Mouse (Mus musculus) urinary bladder, postnatal 36 days (tissue): ENCODE results near the gene Oas1f.
"Not testable (repeated sequence)": the region's sequence is repeated elsewhere in the genome, so short reads cannot be mapped to it uniquely, and the experiment has no call there.

Source experiments
- DNase-seq, 2 experiments: peaks; one replicate each; pipeline ENCODE4 v3.0.0; 2022; ENCODE audit warnings: low spot score in 2 of 2, mixed read lengths in 1 of 2

Gene Oas1f

DNA sequence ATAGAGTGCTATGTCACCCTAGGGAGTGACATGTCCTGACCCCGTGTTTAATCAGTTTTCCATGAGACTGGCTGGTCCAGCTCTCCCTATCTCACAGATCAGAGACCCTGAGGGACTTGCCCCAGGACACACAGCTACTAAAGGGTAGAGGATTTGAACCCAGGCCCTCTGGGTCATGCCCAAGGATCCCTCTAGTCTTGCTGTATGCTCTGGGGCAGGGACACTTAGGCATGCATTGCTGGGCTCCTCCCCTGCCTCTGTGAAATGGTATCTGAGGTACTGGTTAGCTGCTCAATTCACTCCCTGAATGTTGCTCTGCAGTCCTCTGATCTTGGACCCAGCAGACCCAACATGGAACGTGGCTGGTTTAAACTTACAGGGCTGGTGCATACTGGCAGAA, 24.3 kb downstream of the Oas1f start:
- DNase-seq = no peak

- DNase-seq = not testable (repeated sequence)
Measured at GRCm38 (mm10) chr5:120876839-120877238, 29.7 kb downstream of the Oas1f start.

DNA sequence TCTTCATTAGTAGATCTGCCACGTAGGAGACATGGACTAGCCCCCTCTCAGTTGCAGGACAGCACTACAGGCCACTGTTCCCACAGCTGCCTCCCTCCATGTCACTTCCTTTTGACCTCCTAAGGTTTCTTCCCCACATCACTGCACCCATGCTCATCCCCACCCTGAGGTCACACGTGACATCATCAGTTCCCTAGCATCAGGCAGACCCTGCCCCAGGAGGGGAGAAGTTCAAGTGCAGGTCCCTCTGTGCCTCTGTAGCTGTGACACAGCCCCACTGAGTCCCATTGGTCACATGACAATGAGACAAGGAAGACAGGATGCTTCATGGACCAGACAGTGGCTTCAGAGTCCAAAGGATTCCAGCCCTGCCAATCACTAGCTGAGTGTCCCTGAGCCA, 30.2 kb downstream of the Oas1f start:
- DNase-seq = not testable (repeated sequence)

DNA sequence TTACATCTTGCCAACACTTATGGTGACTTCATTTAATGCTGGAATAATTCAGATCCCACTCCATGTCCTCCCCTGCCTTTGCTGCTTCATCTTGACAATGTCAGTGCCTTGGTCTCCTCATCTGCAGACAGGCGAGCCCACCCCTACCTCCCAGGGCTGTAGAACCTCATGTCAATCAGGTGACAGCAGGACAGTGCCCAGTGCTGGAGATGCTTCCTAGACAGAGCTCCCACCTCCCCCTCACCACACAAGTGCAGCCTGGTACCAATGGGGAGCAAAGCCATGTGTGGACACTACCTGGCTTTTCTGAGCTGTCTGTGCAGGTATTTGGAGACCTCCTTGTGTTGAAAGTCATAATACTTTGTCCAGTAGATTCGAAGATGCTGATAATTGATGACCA, 31.6 kb downstream of the Oas1f start:
- DNase-seq = not testable (repeated sequence)

- DNase-seq = not testable (repeated sequence)
Measured at GRCm38 (mm10) chr5:120881681-120882080, 34.5 kb downstream of the Oas1f start.

DNA sequence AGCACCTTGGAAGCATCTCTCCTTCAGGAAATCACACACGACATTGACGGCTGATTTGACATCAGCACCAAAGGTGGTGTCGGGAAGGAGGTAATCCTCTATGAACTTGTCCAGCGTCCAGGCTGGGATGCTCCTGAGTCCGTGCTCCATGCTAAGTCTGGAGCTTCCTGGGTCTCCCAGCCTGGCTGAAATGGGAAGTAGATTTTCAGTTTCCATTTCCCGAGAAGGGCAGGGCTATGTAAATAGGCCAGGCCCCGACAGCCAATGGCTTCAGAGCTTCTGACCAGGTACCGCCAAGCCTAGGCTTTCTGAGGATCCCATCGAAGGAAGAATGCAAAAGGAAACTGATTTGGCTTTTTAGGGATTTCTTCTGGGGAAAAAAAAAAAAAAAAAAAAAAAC, 40.2 kb downstream of the Oas1f start, which contains the start of gene Oas1g:
TSS of gene Oas1g (minus strand) at position 201 of the 400 bp plus-strand sequence.
- DNase-seq = not testable (repeated sequence)

DNA sequence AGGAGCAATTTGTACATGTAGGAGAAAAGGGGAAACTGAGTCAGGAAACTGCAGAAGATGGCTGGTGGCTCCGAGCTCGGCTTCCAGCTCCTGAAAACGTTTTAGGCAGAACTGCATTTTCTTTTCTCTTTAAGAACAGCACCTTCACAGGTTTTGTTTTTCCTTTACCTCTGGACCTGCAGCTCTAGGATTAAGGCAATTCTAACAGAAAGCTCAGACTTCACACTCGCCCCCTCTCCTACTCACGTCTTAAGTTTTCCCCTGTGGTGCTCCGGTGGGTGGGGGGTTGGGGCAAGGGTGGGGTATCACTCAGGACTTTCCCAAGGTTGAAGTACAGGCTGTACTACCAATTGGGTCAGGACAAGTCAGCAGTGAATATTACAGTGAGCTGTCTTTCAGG, 40.7 kb downstream of the Oas1f start:
- DNase-seq = no peak

DNA sequence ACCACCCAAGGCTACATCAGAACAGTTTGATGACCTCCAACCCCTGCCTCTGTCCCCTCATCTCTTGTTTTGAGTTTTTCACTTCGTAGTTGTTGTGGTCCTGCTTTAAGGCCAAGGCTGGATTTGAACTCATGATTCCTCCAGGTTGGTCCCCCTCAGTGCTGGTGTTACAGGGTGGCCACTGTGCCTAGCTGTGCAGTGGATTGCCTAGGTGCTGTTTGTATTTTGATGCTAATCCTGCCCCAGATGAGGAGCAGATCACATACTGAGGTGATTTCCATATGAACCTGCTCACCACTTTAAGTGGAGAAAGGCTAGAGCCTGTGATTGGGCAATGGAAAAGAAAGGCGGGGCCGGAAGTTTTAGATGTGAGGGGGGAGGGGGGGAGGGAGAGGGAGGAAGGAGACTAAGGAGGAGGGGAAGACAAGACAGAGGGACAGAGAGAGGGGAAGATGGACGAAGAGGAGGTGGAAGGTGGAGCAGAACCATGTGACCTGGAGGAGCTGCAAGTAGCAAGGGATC, 41.2 kb downstream of the Oas1f start:
- not testable (repeated sequence) for DNase-seq

GRCm38 (mm10) chr5:120890026-120890425, 42.9 kb downstream of the Oas1f start:
- no peak for DNase-seq

DNA sequence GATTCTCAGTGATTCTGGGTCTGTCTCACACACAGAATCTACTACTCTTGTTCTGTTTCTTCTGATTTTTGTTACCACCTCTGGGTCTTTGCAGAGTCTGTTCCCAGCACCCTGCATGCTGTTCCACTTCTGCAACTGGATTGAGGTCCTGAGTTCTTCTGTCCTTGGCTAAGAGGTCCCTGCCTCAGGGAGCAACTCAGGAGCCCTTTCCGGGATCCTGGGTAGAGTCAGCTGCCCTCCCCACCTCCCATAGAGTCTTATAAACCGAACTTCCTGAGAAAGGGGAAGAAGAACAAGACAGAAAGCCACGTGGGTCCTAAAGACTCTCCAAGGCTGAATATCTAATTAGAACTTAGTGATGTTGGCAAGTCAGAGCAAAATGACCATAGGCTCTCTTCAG, 43.8 kb downstream of the Oas1f start:
- no peak for DNase-seq

DNA sequence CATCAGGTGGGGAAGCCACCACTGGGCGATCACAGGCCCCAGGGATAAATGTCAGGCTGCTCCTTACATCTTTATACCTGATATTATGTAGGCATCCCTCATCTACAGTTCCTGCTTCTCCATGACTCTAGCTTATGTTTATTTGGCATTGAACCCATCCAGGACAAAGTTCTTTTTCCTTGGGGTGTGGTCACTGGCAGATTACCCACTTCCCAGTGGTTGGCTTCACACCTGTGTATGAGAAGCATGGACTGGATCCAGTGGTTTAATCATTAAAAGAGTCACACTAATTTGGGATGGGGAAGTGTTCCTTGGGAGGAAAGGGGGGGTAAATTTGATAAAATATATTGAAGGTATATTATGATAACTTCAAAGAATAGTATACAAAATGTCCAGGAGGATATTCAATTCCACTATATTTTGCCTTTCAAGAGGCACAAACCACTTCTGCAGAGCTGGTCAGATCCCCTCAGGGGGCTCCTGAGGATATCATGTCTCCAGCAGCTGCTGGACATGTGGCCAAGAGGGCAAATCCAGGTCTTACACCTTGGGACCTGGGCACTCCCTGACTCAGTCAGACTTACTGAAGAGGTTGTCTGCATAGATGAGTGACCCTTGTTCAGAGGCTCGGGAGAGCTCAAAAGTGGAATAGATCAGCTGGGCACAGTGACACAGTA, 44.5 kb downstream of the Oas1f start:
- not testable (repeated sequence) for DNase-seq

DNA sequence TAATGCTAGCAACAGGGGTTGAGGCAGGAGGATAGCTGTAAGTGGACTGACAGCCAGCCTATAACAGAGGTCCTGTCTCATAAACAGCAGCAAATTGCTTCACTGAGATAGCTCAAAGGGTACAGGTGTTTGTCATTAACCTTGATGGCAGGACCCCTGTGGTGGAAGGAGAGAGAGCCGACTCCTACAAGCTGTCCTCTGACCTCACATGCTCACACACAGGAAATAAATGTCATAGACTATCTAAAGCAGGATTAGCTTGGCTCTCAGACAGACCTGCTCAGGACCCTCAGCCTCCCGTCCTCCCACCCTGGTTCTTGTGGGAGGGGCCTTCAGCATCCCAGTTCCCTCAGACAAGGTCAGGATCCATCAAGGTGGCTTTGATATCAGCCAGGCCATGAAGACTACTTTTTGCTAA, 45.1 kb downstream of the Oas1f start:
- no peak for DNase-seq

DNA sequence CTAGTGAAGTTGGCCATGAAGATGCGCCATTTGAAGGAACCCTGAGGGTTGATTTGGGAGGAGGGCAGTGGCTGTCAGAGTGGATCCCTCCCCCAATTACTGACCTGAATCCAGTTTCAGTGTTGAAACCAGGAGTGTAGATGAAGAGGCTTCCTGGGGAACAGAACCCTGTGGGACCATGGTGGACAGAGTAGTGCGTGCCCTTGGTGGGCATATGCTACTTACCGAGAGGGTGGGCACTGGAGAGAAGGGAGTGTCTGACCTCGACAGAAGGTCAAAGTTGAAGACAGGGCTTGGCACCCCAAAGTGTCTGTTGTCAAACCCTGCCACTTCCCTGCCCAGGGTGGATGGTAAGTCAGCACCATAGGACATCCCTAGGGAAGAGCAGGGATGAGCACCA, 46.7 kb downstream of the Oas1f start:
- DNase-seq = not testable (repeated sequence)

DNA sequence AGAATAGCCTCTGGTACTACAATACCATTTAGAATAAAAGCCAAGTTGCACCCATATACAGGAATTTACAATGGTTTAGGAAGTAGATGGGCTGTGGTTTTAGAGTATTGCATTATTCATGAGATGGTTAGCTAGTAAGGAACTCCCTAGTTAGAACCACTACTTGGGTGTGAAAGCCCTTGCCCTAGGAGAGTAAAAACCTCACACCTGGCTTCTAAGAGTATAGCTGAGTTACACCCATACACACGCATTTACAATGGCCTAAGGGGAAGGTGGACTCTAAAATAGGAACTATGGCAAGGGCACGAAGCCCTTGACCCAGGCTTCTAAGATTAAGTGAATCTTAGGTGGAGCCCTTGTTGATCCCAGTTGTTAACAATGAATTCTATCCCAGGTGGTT, 47.5 kb downstream of the Oas1f start:
- not testable (repeated sequence) for DNase-seq

- DNase-seq = no peak
Measured at GRCm38 (mm10) chr5:120895231-120895900, 48.2 kb downstream of the Oas1f start.

DNA sequence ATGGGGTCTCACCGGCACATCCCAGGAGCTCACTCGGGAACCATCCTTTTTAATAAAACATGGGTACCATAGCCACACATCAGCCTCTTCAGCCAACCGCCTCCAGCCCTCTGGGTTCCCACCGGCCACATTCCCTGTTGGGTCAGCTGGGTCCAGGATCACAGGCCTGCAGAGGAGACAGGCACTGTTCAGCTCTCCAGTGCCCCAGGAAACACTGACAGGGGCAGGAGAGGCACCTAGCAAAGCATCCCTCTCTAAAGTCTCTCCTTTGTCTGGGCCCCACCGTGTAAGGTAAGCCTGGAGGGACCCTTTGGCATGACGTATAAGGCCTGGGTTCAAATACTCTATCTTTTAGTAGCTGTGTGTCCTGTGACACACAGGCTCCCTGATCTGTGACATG, 51.1 kb downstream of the Oas1f start:
- no peak for DNase-seq

DNA sequence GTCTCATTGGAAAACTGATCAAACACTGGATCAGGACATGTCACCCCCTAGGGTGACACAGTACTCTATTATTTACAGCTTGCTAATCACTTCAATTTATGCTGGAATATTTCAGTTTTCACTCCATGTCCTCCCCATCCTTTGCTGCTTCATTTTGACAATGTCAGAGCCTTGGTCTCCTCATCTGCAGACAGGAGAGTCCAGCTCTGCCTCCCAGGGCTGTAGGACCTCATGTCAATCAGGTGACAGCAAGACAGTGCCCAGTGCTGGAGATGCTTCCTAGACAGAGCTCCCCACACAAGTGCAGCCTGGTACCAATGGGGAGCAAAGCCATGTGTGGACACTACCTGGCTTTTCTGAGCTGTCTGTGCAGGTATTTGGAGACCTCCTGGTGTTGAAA, 51.6 kb downstream of the Oas1f start:
- DNase-seq = no peak

GRCm38 (mm10) chr5:120900666-120901065, 53.5 kb downstream of the Oas1f start:
- no peak for DNase-seq

DNA sequence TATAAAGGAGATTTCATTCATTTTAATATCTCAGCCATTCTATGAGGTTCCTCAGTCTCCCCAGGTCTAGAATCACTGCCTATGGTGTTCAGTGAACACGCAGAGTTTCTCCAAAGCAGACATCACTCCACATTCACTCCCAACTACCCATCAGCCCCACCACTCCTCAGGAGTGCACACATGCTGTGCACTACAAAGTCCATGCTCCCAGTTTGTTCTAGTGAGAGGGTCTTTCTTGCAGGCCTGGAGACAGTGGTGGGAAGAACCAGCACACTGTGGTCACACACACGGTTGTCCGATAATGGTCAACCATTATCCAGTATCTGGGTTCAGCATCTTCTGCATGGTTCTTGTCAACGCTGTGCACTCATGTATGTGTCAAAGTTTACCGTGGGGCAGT, 54.9 kb downstream of the Oas1f start:
- DNase-seq = no peak

- DNase-seq = not testable (repeated sequence)
Measured at GRCm38 (mm10) chr5:120906791-120907733, 59.9 kb downstream of the Oas1f start, which contains the start of gene Oas1a. Gene Oas1a, minus strand, starts transcription at chr5:120907521.
